Mouse (Mus musculus) cerebellum, adult 2 months (tissue): ENCODE measurements at regions not wholly inside any gene's neighbourhood (a gene's known extent, or its start where the extent isn't known, plus 50 kb on each side); places are given as distances from the start of the nearest gene placed in this dataset.

Experiments
- DNase-seq, 2 experiments: peaks; one replicate each; pipeline ENCODE4 v3.0.0; 2021
- H3K27ac ChIP-seq: fragments of 200-500 bp; 2 replicates; pipeline ENCODE4 v1.5.1; 2012; ENCODE audit warnings: low read length, control low read depth, inconsistent platforms; ENCODE audit not compliant: insufficient read depth
- H3K27me3 ChIP-seq: fragments of 200-500 bp; 2 replicates; pipeline ENCODE4 v1.6.1; 2012; ENCODE audit warnings: inconsistent platforms, mild to moderate bottlenecking, low read length, moderate library complexity; ENCODE audit not compliant: control insufficient read depth, insufficient read depth
- H3K4me1 ChIP-seq: fragments of 200-500 bp; 2 replicates; pipeline ENCODE4 v1.6.1; 2011; ENCODE audit warnings: low read length; ENCODE audit not compliant: control insufficient read depth, insufficient read depth
- H3K4me3 ChIP-seq: fragments of 200-500 bp; replicated peaks from 2 replicates; pipeline ENCODE3; 2011; ENCODE audit warnings: mild to moderate bottlenecking, low read depth, low read length, control low read depth; ENCODE audit not compliant: insufficient read depth
- CTCF ChIP-seq: fragments of 200-500 bp; IDR thresholded peaks from 2 replicates; pipeline ENCODE4 v1.5.1; 2011; ENCODE audit warnings: low read depth, mild to moderate bottlenecking, control low read depth, low read length, moderate library complexity, borderline replicate concordance; ENCODE audit not compliant: insufficient read depth
- POLR2A ChIP-seq: fragments of 200-500 bp; IDR thresholded peaks from 2 replicates; pipeline ENCODE4 v1.6.1; 2011; ENCODE audit warnings: low read length, control low read depth, borderline replicate concordance; ENCODE audit not compliant: insufficient read depth
- WGBS: fragments of 180-500 bp; shearing (Covaris S2); methylation state at CpG from one replicate; pipeline ENCODE4 v1.1.7; 2018; 5-methylcytosine and 5-hydroxymethylcytosine counted together

DNA sequence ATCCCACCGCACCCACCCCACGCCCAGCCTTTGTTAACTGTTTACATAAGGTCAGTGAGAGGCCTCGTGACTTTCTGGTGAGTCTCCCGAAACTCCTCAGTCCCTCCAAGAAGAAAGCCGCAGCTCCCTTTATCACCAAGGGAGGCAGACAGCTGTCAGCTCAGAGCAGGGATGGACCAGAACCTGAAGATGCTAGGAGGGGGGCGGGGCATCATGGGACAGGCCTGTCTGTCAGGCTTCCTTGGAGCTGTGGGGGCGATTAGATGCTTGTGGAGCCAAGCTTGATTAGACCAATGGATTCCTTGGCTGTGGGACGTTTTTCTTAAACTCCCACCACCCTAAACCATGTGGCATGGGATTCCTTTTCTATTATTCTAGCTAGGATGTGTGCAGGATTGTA is 363.7 kb upstream of the Trpc7 start:
- TF ChIP-seq CTCF (no peak), POLR2A (no peak)
- no peak for DNase-seq
- Histone ChIP-seq H3K4me3 (no peak overlapping the region), H3K27me3 (no peaks in the 10 kb centered on the region), H3K27ac (no peak overlapping the region), H3K4me1 (no peaks in the 10 kb centered on the region)
- WGBS: 81% methylated on average over 8 of the region's 8 CpGs

DNA sequence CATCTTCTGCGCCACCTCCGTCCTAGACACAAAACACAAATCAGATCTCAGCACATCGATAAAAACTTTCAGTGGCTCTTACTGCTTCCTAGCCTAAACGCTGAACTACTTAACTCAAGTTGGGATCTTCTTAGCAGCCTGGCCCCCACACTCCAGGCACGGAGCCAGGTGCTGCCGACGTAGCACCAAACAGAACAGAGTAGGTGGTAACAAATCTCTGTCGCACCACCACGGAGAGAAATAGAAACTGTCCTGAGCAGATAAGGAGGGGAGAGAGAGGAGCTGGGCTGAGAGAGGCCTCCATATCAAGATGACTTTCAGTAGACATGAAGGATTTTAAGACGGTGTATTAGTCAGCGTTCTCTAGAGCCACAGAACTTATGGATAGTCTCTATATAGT is 360.1 kb upstream of the Trpc7 start:
- no peak overlapping the region for H3K4me3 ChIP-seq
- WGBS: 79% methylated on average over 11 of the region's 11 CpGs
- H3K27me3 ChIP-seq: no peaks in the 10 kb centered on the region
- no peak for TF ChIP-seq CTCF
- no peak for TF ChIP-seq POLR2A
- H3K4me1 ChIP-seq: no peaks in the 10 kb centered on the region
- H3K27ac ChIP-seq: no peak overlapping the region
- no peak for DNase-seq

DNA sequence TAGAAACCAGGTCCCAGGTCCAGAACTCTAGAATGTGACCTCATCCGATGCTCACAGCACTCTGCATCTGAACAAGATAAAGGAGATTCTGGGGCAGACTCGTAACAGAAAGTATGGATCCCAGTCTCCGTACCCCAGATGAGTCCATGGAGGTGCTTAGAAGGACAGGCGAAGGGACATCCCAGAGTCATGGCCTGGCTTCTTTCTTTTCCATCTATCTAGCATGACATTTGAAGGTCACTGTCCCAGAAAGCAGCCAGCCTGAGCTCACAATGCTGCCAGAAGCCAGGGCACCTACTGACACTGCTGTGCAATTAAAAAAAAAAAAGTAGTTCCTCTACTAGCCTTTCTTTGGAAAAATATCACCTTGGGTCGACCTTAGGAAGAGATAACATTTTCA is 354.1 kb upstream of the Trpc7 start:
- H3K4me1 ChIP-seq: peaks cover 10% of the 10 kb centered on the region
- 53% methylated on average over 5 of the region's 5 CpGs for WGBS
- no peaks in the 10 kb centered on the region for H3K27me3 ChIP-seq
- no peak overlapping the region for H3K4me3 ChIP-seq
- H3K27ac ChIP-seq: no peak overlapping the region
- TF ChIP-seq CTCF (no peak), POLR2A (no peak)
- peak in 1 of 2 experiments; percentile 11 for DNase-seq

DNA sequence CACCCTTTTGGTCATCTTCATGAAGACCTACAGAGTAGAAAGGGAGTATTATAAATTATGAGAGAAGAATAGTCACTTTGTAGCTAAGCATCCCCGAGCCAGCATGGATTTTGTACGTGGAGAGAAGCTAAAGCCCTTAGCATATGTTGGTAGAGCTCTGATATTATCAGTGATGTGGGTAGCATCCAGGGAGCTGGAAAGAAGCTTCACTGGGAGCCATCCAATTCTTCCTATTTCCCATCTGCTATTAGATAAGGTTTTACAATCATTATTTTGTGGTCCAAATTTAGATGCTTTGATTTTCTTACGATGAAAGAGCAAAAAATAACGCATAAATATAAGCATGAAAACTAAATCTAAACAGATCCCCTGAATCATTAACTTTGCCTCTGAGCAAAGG is 353.6 kb upstream of the Trpc7 start:
- TF ChIP-seq CTCF: no peak
- no peak for TF ChIP-seq POLR2A
- H3K4me1 ChIP-seq: peaks cover 10% of the 10 kb centered on the region
- H3K27ac ChIP-seq: no peak overlapping the region
- no peaks in the 10 kb centered on the region for H3K27me3 ChIP-seq
- DNase-seq: peak in 1 of 2 experiments; percentile 51
- no peak overlapping the region for H3K4me3 ChIP-seq
- 23% methylated on average over 4 of the region's 4 CpGs for WGBS

GRCm38 (mm10) chr13:57246238-57246963 is 350.6 kb upstream of the Trpc7 start:
- WGBS: 30% methylated on average over 18 of the region's 18 CpGs
- peak; percentile 21 to 30 for DNase-seq
- H3K27ac ChIP-seq: no peak overlapping the region
- TF ChIP-seq CTCF: no peak
- H3K4me3 ChIP-seq: peak overlapping the region; percentile 21
- H3K27me3 ChIP-seq: no peaks in the 10 kb centered on the region
- peaks cover 10% of the 10 kb centered on the region for H3K4me1 ChIP-seq

DNA sequence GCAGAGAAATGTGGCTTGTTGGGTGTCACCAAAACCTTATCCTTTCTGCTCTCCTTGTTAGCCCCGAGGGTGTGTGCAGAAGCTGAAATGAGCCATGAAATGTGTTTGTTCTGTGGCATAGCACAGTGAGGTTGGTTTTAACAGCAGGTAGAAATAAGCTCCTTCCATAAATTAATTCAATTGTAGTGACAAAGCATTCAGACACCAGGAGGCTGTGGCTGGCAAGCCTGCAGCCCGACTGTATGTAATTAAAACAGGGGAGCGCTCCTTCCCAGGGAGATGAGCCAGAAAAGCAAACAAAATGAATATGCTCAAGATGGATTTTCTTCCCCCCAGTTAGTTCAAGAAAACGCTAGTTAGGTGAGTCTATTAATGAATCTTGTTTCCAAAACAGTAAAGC is 341.1 kb upstream of the Trpc7 start:
- H3K27me3 ChIP-seq: no peaks in the 10 kb centered on the region
- DNase-seq: no peak
- no peak overlapping the region for H3K27ac ChIP-seq
- TF ChIP-seq CTCF: no peak
- TF ChIP-seq POLR2A: no peak
- no peaks in the 10 kb centered on the region for H3K4me1 ChIP-seq
- no peak overlapping the region for H3K4me3 ChIP-seq
- 16% methylated on average over 4 of the region's 4 CpGs for WGBS

DNA sequence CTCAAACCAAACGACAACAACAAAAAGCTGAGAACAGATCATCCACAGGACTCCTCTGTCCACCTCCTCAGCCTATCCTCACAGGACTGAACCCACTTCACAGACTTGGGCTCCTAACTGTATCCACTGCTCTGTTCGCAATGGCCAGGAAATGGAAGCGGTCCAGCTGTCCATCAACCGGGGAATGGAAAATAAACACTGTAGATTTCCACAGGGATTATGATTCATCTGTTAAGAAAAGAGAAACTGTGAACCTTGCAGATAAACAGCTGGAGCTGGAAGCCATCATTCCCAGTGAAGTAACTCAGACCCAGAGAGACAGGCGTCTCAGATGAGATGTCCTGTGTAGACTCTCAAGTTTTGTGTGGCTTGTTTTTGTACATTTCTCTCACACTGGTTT is 340.4 kb upstream of the Trpc7 start:
- 87% methylated on average over 5 of the region's 5 CpGs for WGBS
- Histone ChIP-seq H3K27me3 (no peaks in the 10 kb centered on the region), H3K27ac (no peak overlapping the region), H3K4me3 (no peak overlapping the region), H3K4me1 (no peaks in the 10 kb centered on the region)
- TF ChIP-seq POLR2A (no peak), CTCF (no peak)
- DNase-seq: no peak

- WGBS: 96% methylated on average over 5 of the region's 5 CpGs
- DNase-seq: no peak
- TF ChIP-seq POLR2A (no peak), CTCF (no peak)
- Histone ChIP-seq H3K4me1 (no peaks in the 10 kb centered on the region), H3K27ac (no peak overlapping the region), H3K27me3 (no peaks in the 10 kb centered on the region; the same call in 1 of the 2 replicates), H3K4me3 (no peak overlapping the region)
Observed at GRCm38 (mm10) chr13:57232906-57233305, 337.1 kb upstream of the Trpc7 start.

GRCm38 (mm10) chr13:57231666-57232065 is 335.9 kb upstream of the Trpc7 start:
- Histone ChIP-seq H3K27me3 (no peaks in the 10 kb centered on the region; the same call in 1 of the 2 replicates), H3K4me3 (no peak overlapping the region), H3K27ac (no peak overlapping the region), H3K4me1 (no peaks in the 10 kb centered on the region)
- WGBS: 23% methylated on average over 3 of the region's 3 CpGs
- TF ChIP-seq CTCF (no peak), POLR2A (no peak)
- DNase-seq: no peak
